Mouse (Mus musculus) mature B cell (primary cell): ENCODE results near the gene Mst1.

Source experiments
- in situ Hi-C: fragments of 300-500 bp; cut with MboI; formaldehyde crosslinking; loops from 2 replicates; pipeline ENCODE4 v1.14.3; 2019

The Mst1 gene

GRCm38 (mm10) chr9:108129042-108129948, 49.1 kb downstream of the Mst1 start:
- in situ Hi-C loops: no loop called here

DNA sequence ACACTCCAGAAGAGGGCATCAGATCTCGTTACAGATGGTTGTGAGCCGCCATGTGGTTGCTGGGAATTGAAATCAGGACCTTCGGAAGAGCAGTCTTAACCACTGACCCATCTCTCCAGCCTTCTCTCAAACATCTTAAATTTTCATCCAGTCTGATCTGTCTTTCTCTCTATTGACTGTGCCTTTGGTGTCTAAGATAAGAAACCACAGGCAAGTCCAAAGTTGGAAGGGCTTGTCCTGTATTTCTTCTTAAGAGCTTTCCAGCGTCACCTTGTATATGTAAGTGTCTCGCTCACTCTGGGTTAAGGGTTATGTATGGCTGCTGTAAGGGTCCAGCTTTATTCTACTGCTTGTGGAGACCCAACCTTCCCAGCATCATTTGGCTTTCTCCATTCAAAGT, 51.3 kb downstream of the Mst1 start:
- in situ Hi-C loops: no loop called here

GRCm38 (mm10) chr9:108132373-108132772, 52.1 kb downstream of the Mst1 start:
- in situ Hi-C loops: no loop called here

DNA sequence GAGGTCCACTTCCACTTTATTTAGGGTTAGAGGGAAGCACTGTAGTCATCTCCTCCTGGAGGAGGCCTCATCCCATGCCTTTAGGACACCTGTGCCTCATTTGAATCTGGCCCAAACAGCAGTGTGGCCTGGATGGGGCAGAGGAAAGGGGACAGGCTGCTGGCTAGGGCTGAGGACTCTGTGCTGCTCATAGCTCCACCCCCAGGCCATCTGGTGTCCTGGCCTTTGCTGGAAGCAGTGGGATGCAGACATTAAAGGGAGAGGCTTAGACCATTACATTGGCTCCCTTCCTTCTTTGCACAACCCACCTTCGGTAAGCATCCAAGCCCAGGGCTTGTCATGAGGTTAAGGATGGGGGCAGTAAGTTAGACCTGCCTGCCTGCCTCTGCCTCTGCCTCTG, 53.2 kb downstream of the Mst1 start:
- in situ Hi-C loops: no loop called here
